Mouse (Mus musculus) liver, postnatal 0 days (tissue): ENCODE measurements around the gene Tcte2.

Source experiments
- CTCF ChIP-seq: sonication (generic); IDR thresholded peaks from 2 replicates; pipeline ENCODE4 v1.5.1; 2016; ENCODE audit warnings: antibody characterized with exemption, low read depth
- EP300 ChIP-seq: IDR thresholded peaks from 2 replicates; pipeline ENCODE4 v1.6.1; 2016; ENCODE audit warnings: antibody characterized with exemption, low read depth, mild to moderate bottlenecking

- TF ChIP-seq CTCF, result no peak
- no peak for TF ChIP-seq EP300
These were observed 81.9 kb downstream of the Tcte2 start for GRCm38 (mm10) chr17:13679725-13680124.
